Mouse (Mus musculus) hindbrain, postnatal 0 days (tissue): ENCODE data around the gene Ddx19a. TPM values are rescaled to one million over a fixed set of nuclear protein-coding genes. Genes with fewer than 3 reads are reported as not detected.
"Not testable (repeated sequence)": the region's sequence is repeated elsewhere in the genome, so short reads cannot be mapped to it uniquely, and the experiment has no call there.

ENCODE experiments used
- ATAC-seq: fragments of 200-750 bp; cut with Nextera tagmentation; 2 replicates; pipeline ENCODE4 v1.8.0; 2017; ENCODE audit warnings: mild to moderate bottlenecking, moderate TSS enrichment, moderate library complexity
- DNase-seq: peaks from one replicate; pipeline ENCODE4 v3.0.0-alpha.2; 2015; ENCODE audit warnings: low spot score
- H3K27ac ChIP-seq: fragments of 300-500 bp; sonication (generic); 2 replicates; pipeline ENCODE4 v1.5.1; 2014; ENCODE audit warnings: mild to moderate bottlenecking
- H3K27me3 ChIP-seq: fragments of 300-500 bp; sonication (generic); 2 replicates; pipeline ENCODE4 v1.6.1; 2014; ENCODE audit warnings: low read length, mixed read lengths; ENCODE audit not compliant: insufficient read depth
- H3K36me3 ChIP-seq: fragments of 300-500 bp; sonication (generic); 2 replicates; pipeline ENCODE4 v1.6.1; 2014; ENCODE audit warnings: low read length, mixed read lengths; ENCODE audit not compliant: insufficient read depth
- H3K4me1 ChIP-seq: fragments of 300-500 bp; sonication (generic); 2 replicates; pipeline ENCODE4 v1.6.1; 2014; ENCODE audit warnings: antibody characterized with exemption, low read length, mixed read lengths; ENCODE audit not compliant: insufficient read depth
- H3K4me2 ChIP-seq: fragments of 300-500 bp; sonication (generic); 2 replicates; pipeline ENCODE4 v1.6.1; 2014; ENCODE audit warnings: low read depth, mild to moderate bottlenecking, low read length, moderate library complexity, mixed read lengths
- H3K4me3 ChIP-seq: fragments of 300-500 bp; sonication (generic); 2 replicates; pipeline ENCODE4 v1.5.1; 2014; ENCODE audit warnings: low read length
- H3K9ac ChIP-seq: fragments of 300-500 bp; sonication (generic); replicated peaks from 2 replicates; pipeline ENCODE4 v1.6.1; 2014; ENCODE audit warnings: mild to moderate bottlenecking, low read length, moderate library complexity, mixed read lengths
- H3K9me3 ChIP-seq: fragments of 300-500 bp; sonication (generic); 2 replicates; pipeline ENCODE4 v1.6.1; 2016; ENCODE audit warnings: low read length, mixed read lengths
- CTCF ChIP-seq: IDR thresholded peaks from 2 replicates; pipeline ENCODE4 v1.5.1; 2016; ENCODE audit warnings: antibody characterized with exemption, control low read depth, low read depth
- WGBS: fragments of 180-500 bp; shearing (Covaris S2); extraction: QIAGEN DNeasy Blood & Tissue Kit; methylation state at CpG from one replicate; pipeline ENCODE4 v1.1.7; 2014; 5-methylcytosine and 5-hydroxymethylcytosine counted together
- polyA plus RNA-seq: library from polyadenylated mRNA; unstranded; fragments of >200 nt; fragmentation: Nextera tagmentation; extraction: Ambion mirVana; gene quantifications from 2 replicates; pipeline ENCODE4 v1.2.1, GENCODE M21; 2015
- total RNA-seq: library from RNA; depleted of rRNA; stranded (reverse); fragments of >200 nt; gene quantifications from 2 replicates; pipeline ENCODE4 v1.2.3, GENCODE M21; 2014

Ddx19a gene
- total and polyA plus RNA-seq, 2 experiments from 2014 or later: 10.8 to 35.1 TPM

DNA sequence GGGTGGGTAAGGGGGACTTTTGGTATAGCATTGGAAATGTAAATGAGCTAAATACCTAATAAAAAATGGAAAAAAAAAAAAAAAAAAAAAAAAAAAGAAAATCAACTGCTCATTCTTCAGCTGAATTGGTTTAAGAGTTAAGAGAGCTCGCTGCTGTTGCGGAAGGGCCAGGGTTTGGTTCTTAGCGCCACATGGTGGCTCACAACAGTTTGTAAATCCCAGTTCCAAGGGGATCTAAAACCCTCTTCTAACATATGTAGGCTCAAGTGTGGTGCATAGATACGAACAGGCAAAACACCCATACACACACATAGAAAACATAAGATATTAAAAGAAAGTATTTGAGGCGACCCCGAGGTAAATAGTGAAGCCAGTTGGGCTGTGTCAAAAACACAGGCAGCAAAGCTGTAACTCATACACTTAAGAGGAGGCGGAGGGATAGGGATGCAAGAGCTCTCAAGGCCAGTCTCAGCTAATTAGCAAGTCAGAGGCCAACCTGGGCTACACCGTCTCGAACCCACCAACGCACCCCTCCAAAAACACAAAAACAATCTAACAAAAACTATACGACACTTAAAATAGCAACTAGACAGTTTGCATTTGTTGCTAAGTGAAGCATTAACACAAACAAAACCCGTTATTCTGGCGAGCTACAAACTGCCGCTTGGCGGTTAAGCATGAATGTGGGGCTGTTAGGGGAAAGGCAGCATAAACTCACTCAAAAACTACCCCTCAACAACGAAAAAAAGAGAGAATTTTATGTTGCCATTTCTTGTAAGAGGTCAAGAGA lies 764 bp downstream of the Ddx19a start:
- DNase-seq (no peak), ATAC-seq (no peak)
- H3K4me1 ChIP-seq: peaks cover 5% of the 10 kb centered on the region
- peaks cover 5% of the 10 kb centered on the region; the same call in 1 of the 2 replicates for H3K36me3 ChIP-seq
- H3K27ac ChIP-seq: peak overlapping the region; percentile 70
- H3K4me2 ChIP-seq: peak overlapping the region; percentile 77
- peak overlapping the region; percentile 75 for H3K4me3 ChIP-seq
- H3K9me3 ChIP-seq: no peaks in the 10 kb centered on the region
- WGBS: 40% methylated on average over 16 of the region's 16 CpGs
- H3K27me3 ChIP-seq: no peaks in the 10 kb centered on the region
- H3K9ac ChIP-seq: peak overlapping the region; percentile 67
- no peak for TF ChIP-seq CTCF

DNA sequence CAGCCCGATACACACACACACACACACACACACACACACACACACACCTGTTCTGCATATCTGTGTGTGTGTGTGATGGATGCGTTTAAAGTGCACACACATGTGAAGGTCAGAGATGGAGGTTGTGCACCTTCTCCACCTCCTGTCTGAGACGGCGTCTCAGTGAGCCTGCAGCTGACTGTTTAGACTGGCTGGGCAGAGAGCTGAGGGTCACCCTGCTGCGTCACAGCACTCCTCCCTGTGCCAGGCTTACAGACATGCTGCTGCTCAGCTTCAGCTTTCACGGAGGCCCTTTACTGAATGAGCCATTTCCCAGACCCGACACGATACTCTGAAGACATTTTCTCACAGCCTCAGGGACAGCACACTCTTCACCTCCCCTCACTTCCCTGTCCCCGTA lies 7.6 kb downstream of the Ddx19a start:
- 91% methylated on average over 9 of the region's 9 CpGs for WGBS
- H3K9me3 ChIP-seq: no peaks in the 10 kb centered on the region
- no peak for TF ChIP-seq CTCF
- peaks cover 47% of the 10 kb centered on the region for H3K36me3 ChIP-seq
- no peaks in the 10 kb centered on the region for H3K27me3 ChIP-seq
- DNase-seq: no peak
- no peak overlapping the region for H3K27ac ChIP-seq
- no peak for ATAC-seq
- no peak overlapping the region for H3K4me3 ChIP-seq
- H3K9ac ChIP-seq: no peak overlapping the region
- no peak overlapping the region for H3K4me2 ChIP-seq
- H3K4me1 ChIP-seq: no peaks in the 10 kb centered on the region

DNA sequence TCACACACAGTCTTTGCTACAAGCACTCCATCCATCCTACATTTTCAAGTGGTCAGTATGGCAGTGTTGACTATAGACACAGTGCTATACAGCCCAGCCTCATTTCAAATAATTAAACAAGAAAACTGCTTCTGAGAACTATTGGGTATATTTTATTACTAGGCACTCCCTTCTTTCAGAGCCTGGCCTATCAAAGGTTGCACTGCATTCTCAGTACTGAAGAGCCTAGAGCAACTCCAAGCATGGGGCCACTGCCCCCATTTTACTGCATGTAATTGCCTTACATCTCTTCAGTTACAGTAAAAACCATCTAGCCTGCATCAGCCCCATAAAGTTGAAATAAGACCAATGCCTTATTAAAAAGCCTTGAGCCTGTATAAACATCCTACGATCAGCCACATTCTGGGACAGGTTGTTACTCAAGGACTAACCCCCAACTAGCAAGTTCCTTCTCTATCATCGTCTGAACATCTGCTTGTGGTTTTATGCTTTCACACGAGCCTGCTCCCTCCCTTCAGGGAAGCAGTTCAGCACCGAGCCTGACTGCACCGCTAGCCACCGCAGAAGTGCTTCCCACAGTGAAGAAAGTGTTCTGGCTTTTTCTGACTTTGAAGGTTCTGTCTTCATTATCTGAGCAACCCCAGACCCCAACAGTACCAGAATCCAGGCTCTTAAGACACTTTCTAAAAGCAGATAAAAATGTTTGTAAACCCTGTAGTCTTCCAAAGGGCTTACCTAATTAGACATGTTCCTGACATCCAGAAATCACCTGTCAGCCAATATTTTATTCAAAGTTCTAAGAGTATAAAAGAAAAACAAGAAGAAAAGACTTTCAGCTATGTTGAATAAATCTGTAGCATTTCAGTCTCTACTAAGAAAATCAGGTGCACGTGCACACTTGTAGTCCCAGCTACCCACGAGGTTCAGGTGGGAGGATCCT lies 9.5 kb downstream of the Ddx19a start:
- 89% methylated on average over 8 of the region's 8 CpGs for WGBS
- Histone ChIP-seq H3K36me3 (peaks cover 62% of the 10 kb centered on the region), H3K9ac (no peak overlapping the region)

DNA sequence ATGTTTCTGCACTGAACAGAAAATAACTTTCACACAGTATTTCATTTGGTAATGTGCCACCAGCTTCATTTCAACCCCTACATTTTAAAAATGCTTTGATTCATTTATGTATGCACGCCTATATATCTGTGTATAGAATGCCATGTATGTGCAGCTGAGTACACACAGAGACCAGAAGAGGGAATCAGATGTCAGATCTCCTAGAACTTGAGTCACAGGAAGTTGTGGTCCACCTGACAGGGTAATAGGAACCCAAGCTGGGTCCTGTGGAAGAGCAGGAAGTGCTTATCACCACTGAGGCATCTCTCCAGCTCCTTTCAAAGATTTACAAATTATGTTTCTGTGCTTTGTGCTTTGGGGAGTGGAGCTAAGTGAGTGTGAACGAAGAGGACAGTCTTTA lies 16.3 kb downstream of the Ddx19a start:
- no peak overlapping the region for H3K9ac ChIP-seq
- H3K9me3 ChIP-seq: no peaks in the 10 kb centered on the region
- H3K36me3 ChIP-seq: peaks cover 47% of the 10 kb centered on the region
- ATAC-seq (no peak), DNase-seq (no peak)
- H3K4me1 ChIP-seq: no peaks in the 10 kb centered on the region
- no peak for TF ChIP-seq CTCF
- H3K4me2 ChIP-seq: no peak overlapping the region
- H3K27me3 ChIP-seq: no peaks in the 10 kb centered on the region
- H3K27ac ChIP-seq: no peak overlapping the region
- H3K4me3 ChIP-seq: no peak overlapping the region
- 90% methylated on average over 2 of the region's 2 CpGs for WGBS

More for the DNA sequence above, 9.5 kb downstream of the Ddx19a start:
- Histone ChIP-seq H3K4me1 (no peaks in the 10 kb centered on the region), H3K9me3 (no peaks in the 10 kb centered on the region), H3K27me3 (no peaks in the 10 kb centered on the region), H3K4me2 (no peak overlapping the region), H3K4me3 (no peak overlapping the region), H3K27ac (no peak overlapping the region)
- DNase-seq (no peak), ATAC-seq (no peak)
- TF ChIP-seq CTCF: no peak

DNA sequence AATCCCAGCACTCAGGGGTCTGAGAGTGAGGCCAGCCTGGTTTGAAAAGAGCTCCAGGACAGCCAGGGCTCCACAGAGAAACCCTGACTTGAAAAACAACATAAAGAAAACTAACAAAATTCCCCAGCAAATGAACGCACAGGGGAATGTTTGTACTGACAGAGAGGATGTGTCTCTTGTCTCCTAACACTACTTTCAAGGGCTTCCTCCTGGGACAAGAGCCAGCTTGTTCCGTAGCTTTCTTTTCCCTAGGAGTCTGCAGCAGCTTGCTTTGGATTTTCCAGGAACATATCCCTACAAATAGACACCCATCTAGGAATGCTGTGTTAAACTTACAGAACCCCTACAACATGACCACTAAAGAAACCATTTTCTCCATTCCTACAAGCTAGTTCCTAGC lies 19.6 kb downstream of the Ddx19a start:
- not testable (repeated sequence) for H3K9ac ChIP-seq, H3K27me3 ChIP-seq, H3K4me3 ChIP-seq, H3K4me2 ChIP-seq, H3K9me3 ChIP-seq, H3K27ac ChIP-seq, H3K4me1 ChIP-seq, DNase-seq, ATAC-seq
- H3K36me3 ChIP-seq: peaks cover 23% of the 10 kb centered on the region
- WGBS: 88% methylated on average over 2 of the region's 2 CpGs

DNA sequence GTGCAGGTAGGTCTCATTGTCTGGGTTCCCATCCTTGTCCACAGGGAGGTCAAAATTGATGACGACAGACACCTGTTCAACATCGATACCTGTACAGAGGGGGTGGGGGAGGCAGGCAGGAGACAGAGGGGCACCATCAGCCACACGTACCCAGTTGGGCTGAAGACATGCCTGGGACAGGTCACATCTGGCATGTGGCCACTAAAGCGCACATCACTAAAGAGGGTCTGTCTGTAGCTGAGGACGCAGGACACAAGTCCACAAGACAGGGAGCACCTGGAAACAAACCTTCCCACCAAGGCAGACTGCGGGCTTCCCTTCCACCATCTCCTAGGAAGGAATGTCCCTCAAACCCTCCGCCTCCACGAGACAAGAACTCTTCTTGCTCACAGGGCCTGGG lies 21.1 kb downstream of the Ddx19a start:
- H3K4me3 ChIP-seq, ATAC-seq, DNase-seq, H3K9me3 ChIP-seq, H3K27ac ChIP-seq, H3K4me2 ChIP-seq, H3K4me1 ChIP-seq, H3K27me3 ChIP-seq, H3K9ac ChIP-seq: not testable (repeated sequence)
- WGBS: 96% methylated on average over 8 of the region's 8 CpGs
- H3K36me3 ChIP-seq: peaks cover 16% of the 10 kb centered on the region
